Mouse (Mus musculus): Measurements from ENCODE around the gene Spryd3.

Spryd3 gene

GRCm38 (mm10) chr15:102111495-102111829, 24.6 kb downstream of the Spryd3 start:
- no peak for DNase-seq

- DNase-seq, result no peak
These were observed 25.1 kb downstream of the Spryd3 start for GRCm38 (mm10) chr15:102110701-102111494.

- DNase-seq, result no peak
These were observed 25.8 kb downstream of the Spryd3 start for GRCm38 (mm10) chr15:102110271-102110670.

GRCm38 (mm10) chr15:102108651-102109525, 27.1 kb downstream of the Spryd3 start:
- DNase-seq, result peak; percentile 81

- peak; percentile 77 for DNase-seq
These were observed 28.1 kb downstream of the Spryd3 start for GRCm38 (mm10) chr15:102107689-102108573.

GRCm38 (mm10) chr15:102106754-102107456, 29.1 kb downstream of the Spryd3 start:
- no peak for DNase-seq

- peak; percentile 72 for DNase-seq
These were observed 30.0 kb downstream of the Spryd3 start for GRCm38 (mm10) chr15:102105764-102106730.

DNA sequence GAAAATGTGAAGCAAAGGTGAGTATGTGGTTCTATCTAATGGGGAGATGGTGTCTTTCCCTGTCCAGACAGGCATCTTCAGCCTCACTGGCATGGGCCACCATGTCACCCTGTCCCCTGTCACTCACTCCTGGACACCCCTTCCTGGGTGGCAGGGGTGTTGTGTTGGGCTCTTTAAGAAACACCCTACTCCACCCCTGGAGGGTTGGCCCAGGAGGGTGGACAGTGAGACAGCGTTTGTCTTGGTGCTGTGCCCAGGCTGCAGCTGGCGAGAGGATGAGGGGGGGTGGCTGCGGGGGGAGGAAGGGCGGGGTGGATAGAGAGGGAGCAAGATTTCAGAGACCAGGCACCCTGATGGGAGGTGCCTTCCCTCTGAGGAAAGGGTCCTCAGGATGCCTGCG, 30.7 kb downstream of the Spryd3 start:
- no peak for DNase-seq

DNA sequence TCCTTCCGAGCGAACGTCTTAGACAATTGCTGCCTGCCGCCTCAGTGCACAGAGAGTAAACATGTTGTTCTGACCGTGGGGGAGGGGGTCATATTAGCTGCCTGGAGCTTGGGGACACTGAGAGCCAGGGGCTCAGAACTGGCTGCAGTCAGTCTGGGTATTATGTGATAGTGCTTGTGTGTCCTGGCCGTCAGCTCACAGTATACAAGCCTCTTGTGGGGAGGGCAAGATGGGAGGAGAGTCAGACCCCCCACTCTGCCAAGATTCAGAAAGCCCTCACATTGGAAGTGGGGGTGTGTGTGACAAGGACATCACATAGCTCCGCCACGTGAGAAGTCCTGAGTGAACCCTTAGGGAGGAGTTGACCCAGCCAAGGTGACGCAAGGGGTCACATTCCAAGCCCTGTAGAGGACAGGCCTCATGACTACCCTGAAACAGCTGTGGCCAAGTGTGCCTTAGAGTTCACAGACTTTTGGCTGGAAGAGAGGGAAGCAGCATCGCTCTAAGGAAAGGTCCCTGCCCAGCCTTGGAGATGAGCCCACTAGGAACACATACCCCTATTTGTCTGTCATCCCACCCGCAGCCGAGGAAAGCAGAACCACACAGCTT, 32.0 kb downstream of the Spryd3 start:
- no peak for DNase-seq

GRCm38 (mm10) chr15:102103371-102103946, 32.6 kb downstream of the Spryd3 start:
- DNase-seq, result no peak

- no peak for DNase-seq
These were observed 33.4 kb downstream of the Spryd3 start for GRCm38 (mm10) chr15:102102548-102103121.

DNA sequence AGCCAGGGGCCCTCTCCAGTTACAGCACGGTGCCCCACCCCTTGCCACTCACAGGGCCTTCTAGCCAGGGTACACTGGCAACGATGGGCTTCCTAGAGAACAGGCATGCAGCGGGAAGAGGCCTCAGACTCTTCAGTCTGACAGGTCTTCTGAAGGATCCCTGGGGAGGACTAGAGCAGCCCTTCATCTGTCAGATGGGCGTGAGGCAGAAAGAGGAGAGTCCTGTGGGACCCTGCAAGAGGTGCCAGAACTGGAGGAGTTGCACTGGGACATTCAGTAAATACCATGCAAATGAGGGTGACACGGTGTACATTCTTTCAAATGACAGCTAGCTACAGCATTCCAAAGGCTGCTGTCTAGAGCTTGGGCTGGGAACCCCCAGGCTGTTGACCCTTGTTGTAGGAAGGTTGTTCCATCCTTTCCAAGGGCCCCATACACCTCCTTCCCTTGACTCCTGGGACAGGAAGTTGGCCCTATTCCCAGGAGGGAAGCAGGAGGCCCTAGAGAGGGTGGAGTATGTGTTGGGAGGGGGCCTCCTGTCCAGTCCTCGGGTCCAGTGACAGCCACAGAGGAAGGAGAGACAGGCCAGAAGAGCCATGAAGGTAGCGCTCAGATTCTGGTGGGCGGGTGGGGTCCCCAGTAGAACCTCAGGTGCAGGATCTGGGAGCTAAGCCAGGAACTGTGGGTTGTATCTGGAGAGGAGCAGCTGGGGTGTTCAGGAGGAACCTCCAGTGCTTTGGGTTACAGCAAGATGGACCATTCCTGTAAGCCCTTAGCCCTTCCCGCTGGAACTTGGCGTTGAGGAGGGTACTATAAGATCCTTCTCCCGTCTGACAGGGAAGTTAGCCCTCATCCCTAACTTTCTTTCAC, 34.1 kb downstream of the Spryd3 start:
- DNase-seq, result no peak

GRCm38 (mm10) chr15:102100996-102101671, 34.9 kb downstream of the Spryd3 start:
- DNase-seq, result no peak

GRCm38 (mm10) chr15:102100161-102100981, 35.7 kb downstream of the Spryd3 start, which contains the start of gene Tns2:
Tns2 (plus strand) TSS chr15:102100413.
- DNase-seq, result peak; percentile 80

GRCm38 (mm10) chr15:102099771-102100160, 36.3 kb downstream of the Spryd3 start:
- no peak for DNase-seq

DNA sequence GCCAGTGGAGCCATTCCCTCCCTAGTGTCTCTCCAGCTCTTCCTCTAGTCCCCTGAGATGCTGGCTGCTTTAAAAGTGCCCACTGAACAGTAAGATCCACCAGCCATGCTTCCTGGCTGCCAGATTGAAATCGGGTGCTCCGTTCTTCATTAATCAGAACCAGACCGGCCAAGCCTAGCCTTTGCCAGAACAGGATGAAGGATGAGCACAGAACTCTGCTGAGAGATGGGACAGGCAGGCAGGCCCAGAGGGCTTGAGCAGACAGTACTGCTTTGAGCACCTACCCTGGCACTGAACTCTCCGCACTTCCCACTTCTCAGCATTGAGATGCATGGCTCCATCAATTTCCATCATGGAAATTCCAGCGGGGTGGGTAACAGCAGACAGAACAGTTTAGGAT, 36.8 kb downstream of the Spryd3 start:
- DNase-seq, result no peak

DNA sequence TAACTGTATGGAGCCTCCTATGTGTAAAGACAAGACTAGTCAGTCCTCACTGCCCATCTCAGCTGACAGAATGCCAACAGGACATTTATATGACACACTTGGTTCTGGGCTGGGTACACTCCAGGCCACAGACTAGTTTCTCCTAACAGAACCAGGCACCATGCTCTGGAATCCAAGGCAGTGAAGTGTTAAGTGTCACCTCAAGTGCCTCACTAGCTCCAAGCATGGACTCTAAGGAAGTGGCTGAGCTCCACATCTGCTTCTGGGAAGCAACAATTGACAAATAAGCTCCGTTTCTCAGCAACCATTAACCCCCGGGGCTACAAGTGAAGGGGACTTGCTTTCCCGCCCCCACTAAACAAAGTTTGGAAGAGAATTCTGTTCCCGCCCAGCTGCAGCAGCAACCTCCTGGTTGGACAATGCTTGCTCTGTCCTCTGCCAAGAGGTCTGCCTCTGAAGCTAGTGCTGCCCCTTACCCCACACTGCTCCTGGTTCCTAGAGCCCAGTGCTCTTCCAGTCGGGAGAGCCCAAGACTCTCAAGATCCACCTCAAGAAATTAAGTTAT, 38.0 kb downstream of the Spryd3 start:
- no peak for DNase-seq
